Mouse (Mus musculus): ENCODE data around the gene Spag16. TPM values are rescaled to one million over a fixed set of nuclear protein-coding genes. Genes with fewer than 3 reads are reported as not detected.
A peak's percentile ranks its signal among the peaks of the same experiment; 100 is the strongest.
"Not testable (repeated sequence)": the region's sequence is repeated elsewhere in the genome, so short reads cannot be mapped to it uniquely, and the experiment has no call there.

The Spag16 gene
- 1.1 and 1.2 TPM in 2 replicates for polyA plus RNA-seq (2014; fragmentation: Nextera tagmentation; extraction: Ambion mirVana)

GRCm38 (mm10) chr1:69826806-69827703, at the start of gene Spag16:
Gene Spag16 (plus strand): TSS chr1:69826970.
- H3K27ac ChIP-seq (ENCODE audit: low read depth, low read length): no peak within 1 kb of the TSS
- H3K4me3 ChIP-seq (ENCODE audit: low read depth, low read length): peak within 1 kb of the TSS; percentile 54
- no peaks in the 10 kb centered on the region for H3K4me1 ChIP-seq (ENCODE audit: control insufficient read depth, insufficient read depth, low read length)
- 7% methylated on average over 38 of the region's 38 CpGs for WGBS (ENCODE audit: insufficient replicate concordance)
- peak within 1 kb of the TSS; percentile 79 for H3K4me2 ChIP-seq
- H3K27me3 ChIP-seq (ENCODE audit: control insufficient read depth, insufficient read depth, low read length): no peaks in the 10 kb centered on the region
- ATAC-seq (replicated peaks; ENCODE audit: insufficient number of reproducible peaks, low FRiP score, low TSS enrichment): peak; percentile 57; the same call in 1 of the 2 replicates
- no peaks in the 10 kb centered on the region for H3K9me3 ChIP-seq (replicated peaks; ENCODE audit: control insufficient read depth, low read length)
- no peak within 1 kb of the TSS for H3K9ac ChIP-seq (ENCODE audit: low read depth, low read length)
- no peaks in the 10 kb centered on the region for H3K36me3 ChIP-seq (ENCODE audit: control insufficient read depth, insufficient read depth, low read length)

GRCm38 (mm10) chr1:69785129-69785528, 41.6 kb upstream of the Spag16 start:
- Histone ChIP-seq H3K4me3 (ENCODE audit: low read depth, low read length) (no peak overlapping the region), H3K27ac (ENCODE audit: low read depth, low read length) (no peak overlapping the region), H3K4me1 (ENCODE audit: control insufficient read depth, insufficient read depth, low read length) (no peaks in the 10 kb centered on the region), H3K9me3 (replicated peaks; ENCODE audit: control insufficient read depth, low read length) (no peaks in the 10 kb centered on the region), H3K9ac (ENCODE audit: low read depth, low read length) (no peak overlapping the region), H3K27me3 (ENCODE audit: control insufficient read depth, insufficient read depth, low read length) (no peaks in the 10 kb centered on the region), H3K4me2 (no peak overlapping the region), H3K36me3 (ENCODE audit: control insufficient read depth, insufficient read depth, low read length) (no peaks in the 10 kb centered on the region)
- WGBS (ENCODE audit: insufficient replicate concordance): 9% methylated on average over 6 of the region's 6 CpGs
- ATAC-seq (replicated peaks; ENCODE audit: insufficient number of reproducible peaks, low FRiP score, low TSS enrichment): no peak

- Histone ChIP-seq H3K27me3 (ENCODE audit: control insufficient read depth, insufficient read depth, low read length) (no peaks in the 10 kb centered on the region), H3K9ac (ENCODE audit: low read depth, low read length) (no peak overlapping the region), H3K36me3 (ENCODE audit: control insufficient read depth, insufficient read depth, low read length) (no peaks in the 10 kb centered on the region), H3K4me3 (ENCODE audit: low read depth, low read length) (no peak overlapping the region), H3K4me2 (no peak overlapping the region), H3K27ac (ENCODE audit: low read depth, low read length) (no peak overlapping the region), H3K9me3 (replicated peaks; ENCODE audit: control insufficient read depth, low read length) (no peaks in the 10 kb centered on the region), H3K4me1 (ENCODE audit: control insufficient read depth, insufficient read depth, low read length) (no peaks in the 10 kb centered on the region)
- ATAC-seq (replicated peaks; ENCODE audit: insufficient number of reproducible peaks, low FRiP score, low TSS enrichment): no peak
- WGBS (ENCODE audit: insufficient replicate concordance): 55% methylated on average over 6 of the region's 6 CpGs
Measured at GRCm38 (mm10) chr1:69786716-69787115, 40.1 kb upstream of the Spag16 start.

- Histone ChIP-seq H3K27me3 (ENCODE audit: control insufficient read depth, insufficient read depth, low read length) (no peaks in the 10 kb centered on the region), H3K27ac (ENCODE audit: low read depth, low read length) (no peak overlapping the region), H3K9me3 (replicated peaks; ENCODE audit: control insufficient read depth, low read length) (no peaks in the 10 kb centered on the region), H3K9ac (ENCODE audit: low read depth, low read length) (no peak overlapping the region), H3K4me2 (no peak overlapping the region), H3K4me3 (ENCODE audit: low read depth, low read length) (no peak overlapping the region), H3K36me3 (ENCODE audit: control insufficient read depth, insufficient read depth, low read length) (no peaks in the 10 kb centered on the region), H3K4me1 (ENCODE audit: control insufficient read depth, insufficient read depth, low read length) (no peaks in the 10 kb centered on the region)
- whole genome bisulfite sequencing (ENCODE audit: insufficient replicate concordance): 47% methylated on average over 12 of the region's 12 CpGs
- no peak; the same call in 1 of the 2 replicates for ATAC-seq (replicated peaks; ENCODE audit: insufficient number of reproducible peaks, low FRiP score, low TSS enrichment)
Measured at GRCm38 (mm10) chr1:69787379-69787778, 39.4 kb upstream of the Spag16 start.

GRCm38 (mm10) chr1:69790337-69791250, 36.2 kb upstream of the Spag16 start:
- 48% methylated on average over 28 of the region's 28 CpGs for WGBS (ENCODE audit: insufficient replicate concordance)
- no peak overlapping the region for H3K4me3 ChIP-seq (ENCODE audit: low read depth, low read length)
- no peak for ATAC-seq (replicated peaks; ENCODE audit: insufficient number of reproducible peaks, low FRiP score, low TSS enrichment)
- H3K9ac ChIP-seq (ENCODE audit: low read depth, low read length): no peak overlapping the region
- no peak overlapping the region for H3K27ac ChIP-seq (ENCODE audit: low read depth, low read length)
- no peaks in the 10 kb centered on the region for H3K4me1 ChIP-seq (ENCODE audit: control insufficient read depth, insufficient read depth, low read length)
- H3K27me3 ChIP-seq (ENCODE audit: control insufficient read depth, insufficient read depth, low read length): no peaks in the 10 kb centered on the region
- no peaks in the 10 kb centered on the region for H3K36me3 ChIP-seq (ENCODE audit: control insufficient read depth, insufficient read depth, low read length)
- H3K9me3 ChIP-seq (replicated peaks; ENCODE audit: control insufficient read depth, low read length): no peaks in the 10 kb centered on the region
- H3K4me2 ChIP-seq: peak overlapping the region; percentile 43

GRCm38 (mm10) chr1:69798948-69799565, 27.7 kb upstream of the Spag16 start:
- Histone ChIP-seq H3K27me3 (ENCODE audit: control insufficient read depth, insufficient read depth, low read length) (no peaks in the 10 kb centered on the region), H3K4me3 (ENCODE audit: low read depth, low read length) (no peak overlapping the region), H3K4me1 (ENCODE audit: control insufficient read depth, insufficient read depth, low read length) (no peaks in the 10 kb centered on the region), H3K9ac (ENCODE audit: low read depth, low read length) (no peak overlapping the region), H3K4me2 (no peak overlapping the region), H3K27ac (ENCODE audit: low read depth, low read length) (no peak overlapping the region), H3K36me3 (ENCODE audit: control insufficient read depth, insufficient read depth, low read length) (no peaks in the 10 kb centered on the region), H3K9me3 (replicated peaks; ENCODE audit: control insufficient read depth, low read length) (no peaks in the 10 kb centered on the region)
- 81% methylated on average over 7 of the region's 7 CpGs for WGBS (ENCODE audit: insufficient replicate concordance)
- no peak for ATAC-seq (replicated peaks; ENCODE audit: insufficient number of reproducible peaks, low FRiP score, low TSS enrichment)

- H3K36me3 ChIP-seq (ENCODE audit: control insufficient read depth, insufficient read depth, low read length): no peaks in the 10 kb centered on the region
- ATAC-seq (replicated peaks; ENCODE audit: insufficient number of reproducible peaks, low FRiP score, low TSS enrichment): no peak
- H3K9me3 ChIP-seq (replicated peaks; ENCODE audit: control insufficient read depth, low read length): no peaks in the 10 kb centered on the region
- no peak overlapping the region for H3K9ac ChIP-seq (ENCODE audit: low read depth, low read length)
- no peaks in the 10 kb centered on the region for H3K27me3 ChIP-seq (ENCODE audit: control insufficient read depth, insufficient read depth, low read length)
- H3K4me2 ChIP-seq: no peak overlapping the region
- no peak overlapping the region for H3K27ac ChIP-seq (ENCODE audit: low read depth, low read length)
- 85% methylated on average over 2 of the region's 2 CpGs for WGBS (ENCODE audit: insufficient replicate concordance)
- no peaks in the 10 kb centered on the region for H3K4me1 ChIP-seq (ENCODE audit: control insufficient read depth, insufficient read depth, low read length)
- H3K4me3 ChIP-seq (ENCODE audit: low read depth, low read length): no peak overlapping the region
Measured at GRCm38 (mm10) chr1:69810161-69810560, 16.6 kb upstream of the Spag16 start.

GRCm38 (mm10) chr1:69825635-69826034, 1.1 kb upstream of the Spag16 start:
- not testable (repeated sequence) for H3K4me1 ChIP-seq (ENCODE audit: control insufficient read depth, insufficient read depth, low read length); H3K36me3 ChIP-seq (ENCODE audit: control insufficient read depth, insufficient read depth, low read length); H3K4me2 ChIP-seq; H3K4me3 ChIP-seq (ENCODE audit: low read depth, low read length); H3K9me3 ChIP-seq (replicated peaks; ENCODE audit: control insufficient read depth, low read length); H3K27me3 ChIP-seq (ENCODE audit: control insufficient read depth, insufficient read depth, low read length); H3K9ac ChIP-seq (ENCODE audit: low read depth, low read length); ATAC-seq (replicated peaks; ENCODE audit: insufficient number of reproducible peaks, low FRiP score, low TSS enrichment); H3K27ac ChIP-seq (ENCODE audit: low read depth, low read length)
- WGBS (ENCODE audit: insufficient replicate concordance): 68% methylated on average over 5 of the region's 5 CpGs
